Mouse (Mus musculus) monocyte, adult 5-6 weeks (primary cell): Measurements from ENCODE around the gene Atf2. TPM values are rescaled to one million over a fixed set of nuclear protein-coding genes. Genes with fewer than 3 reads are reported as not detected.
"Not testable (repeated sequence)": the region's sequence is repeated elsewhere in the genome, so short reads cannot be mapped to it uniquely, and the experiment has no call there.

Source experiments
- ATAC-seq: fragments of 153-309, 156-312 bp; replicated peaks from 2 replicates; pipeline ENCODE4 v1.8.0; 2017; ENCODE audit warnings: mild to moderate bottlenecking; ENCODE audit not compliant: low TSS enrichment, insufficient number of reproducible peaks, severe bottlenecking, poor library complexity, low FRiP score
- total RNA-seq: library from RNA; stranded (forward); fragments of 200-1000, 200-491, 200-594 nt; gene quantifications from 3 replicates; pipeline ENCODE4 v1.2.3, GENCODE M21; 2017

Atf2 gene
- total RNA-seq, 1 experiment from 2014 or later, result 44.1 TPM

- no peak for ATAC-seq
Measured at GRCm38 (mm10) chr2:73893473-73894270, 1.2 kb upstream of the Atf2 start.

GRCm38 (mm10) chr2:73891701-73892463 is 557 bp downstream of the Atf2 start:
- peak; percentile 7; the same call in 1 of the 2 replicates for ATAC-seq

GRCm38 (mm10) chr2:73885997-73886396 is 6.4 kb downstream of the Atf2 start:
- no peak for ATAC-seq

GRCm38 (mm10) chr2:73877891-73878290 is 14.5 kb downstream of the Atf2 start:
- ATAC-seq, result no peak

GRCm38 (mm10) chr2:73867764-73868487 is 24.5 kb downstream of the Atf2 start:
- no peak for ATAC-seq

GRCm38 (mm10) chr2:73860046-73860624 is 32.3 kb downstream of the Atf2 start:
- ATAC-seq, result no peak

GRCm38 (mm10) chr2:73857352-73857751 is 35.1 kb downstream of the Atf2 start:
- ATAC-seq, result no peak

GRCm38 (mm10) chr2:73856246-73856645 is 36.2 kb downstream of the Atf2 start:
- ATAC-seq, result no peak

GRCm38 (mm10) chr2:73834406-73835015 is 57.9 kb downstream of the Atf2 start:
- ATAC-seq, result no peak

- ATAC-seq, result no peak
Measured at GRCm38 (mm10) chr2:73833284-73833683, 59.2 kb downstream of the Atf2 start.

GRCm38 (mm10) chr2:73818742-73819141 is 73.7 kb downstream of the Atf2 start:
- no peak for ATAC-seq

- ATAC-seq, result no peak
Measured at GRCm38 (mm10) chr2:73807609-73808008, 84.8 kb downstream of the Atf2 start.

GRCm38 (mm10) chr2:73800127-73800526 is 92.3 kb downstream of the Atf2 start:
- ATAC-seq, result not testable (repeated sequence)

- no peak for ATAC-seq
Measured at GRCm38 (mm10) chr2:73798786-73799185, 93.7 kb downstream of the Atf2 start.

- no peak for ATAC-seq
Measured at GRCm38 (mm10) chr2:73798136-73798535, 94.3 kb downstream of the Atf2 start.

GRCm38 (mm10) chr2:73791846-73792630 is 100.4 kb downstream of the Atf2 start:
- ATAC-seq, result no peak

GRCm38 (mm10) chr2:73790332-73790731 is 102.1 kb downstream of the Atf2 start:
- ATAC-seq, result no peak

- no peak for ATAC-seq
Measured at GRCm38 (mm10) chr2:73788395-73788794, 104.0 kb downstream of the Atf2 start.
